Mouse (Mus musculus) midbrain, embryonic 15.5 days (tissue): ENCODE measurements around the gene AC134908.4. TPM values are rescaled to one million over a fixed set of nuclear protein-coding genes. Genes with fewer than 3 reads are reported as not detected.
A peak's percentile ranks its signal among the peaks of the same experiment; 100 is the strongest.
"Not testable (repeated sequence)": the region's sequence is repeated elsewhere in the genome, so short reads cannot be mapped to it uniquely, and the experiment has no call there.

Experiments
- ATAC-seq: fragments of 200-750 bp; cut with Nextera tagmentation; replicated peaks from 2 replicates; pipeline ENCODE4 v1.8.0; 2017; ENCODE audit warnings: moderate TSS enrichment
- H3K27ac ChIP-seq: fragments of 300-500 bp; sonication (generic); 2 replicates; pipeline ENCODE4 v1.5.1; 2015; ENCODE audit warnings: mild to moderate bottlenecking, inconsistent platforms
- H3K27me3 ChIP-seq: fragments of 300-500 bp; sonication (generic); replicated peaks from 2 replicates; pipeline ENCODE4 v1.6.1; 2015; ENCODE audit warnings: inconsistent platforms
- H3K36me3 ChIP-seq: fragments of 300-500 bp; sonication (generic); replicated peaks from 2 replicates; pipeline ENCODE4 v1.6.1; 2015; ENCODE audit warnings: inconsistent platforms
- H3K4me1 ChIP-seq: fragments of 300-500 bp; sonication (generic); 2 replicates; pipeline ENCODE4 v1.6.1; 2015; ENCODE audit warnings: inconsistent platforms
- H3K4me2 ChIP-seq: fragments of 300-500 bp; sonication (generic); 2 replicates; pipeline ENCODE4 v1.6.1; 2015; ENCODE audit warnings: inconsistent platforms, mild to moderate bottlenecking, moderate library complexity
- H3K4me3 ChIP-seq: fragments of 300-500 bp; sonication (generic); 2 replicates; pipeline ENCODE4 v1.5.1; 2015; ENCODE audit warnings: mild to moderate bottlenecking, inconsistent platforms
- H3K9ac ChIP-seq: fragments of 300-500 bp; sonication (generic); 2 replicates; pipeline ENCODE4 v1.6.1; 2015; ENCODE audit warnings: mild to moderate bottlenecking, inconsistent platforms
- H3K9me3 ChIP-seq: fragments of 300-500 bp; sonication (generic); 2 replicates; pipeline ENCODE4 v1.6.1; 2016; ENCODE audit warnings: inconsistent platforms
- WGBS: fragments of 180-500 bp; shearing (Covaris S2); methylation state at CpG from one replicate; pipeline ENCODE4 v1.1.7; 2015; ENCODE audit warnings: mixed read lengths; 5-methylcytosine and 5-hydroxymethylcytosine counted together
- polyA plus RNA-seq: library from polyadenylated mRNA; unstranded; fragments of >200 nt; fragmentation: Nextera tagmentation; extraction: Ambion mirVana; gene quantifications from 2 replicates; pipeline ENCODE4 v1.2.1, GENCODE M21; 2015

Gene AC134908.4
- polyA plus RNA-seq, 1 experiment from 2014 or later = 1.3 TPM

GRCm38 (mm10) chr17:25817662-25818061 lies 22.2 kb upstream of the AC134908.4 start:
- H3K4me3 ChIP-seq = no peak overlapping the region
- WGBS = 86% methylated on average over 11 of the region's 11 CpGs
- H3K4me1 ChIP-seq = peaks cover 9% of the 10 kb centered on the region
- no peak for ATAC-seq
- H3K36me3 ChIP-seq = peaks cover 16% of the 10 kb centered on the region
- H3K9me3 ChIP-seq = no peaks in the 10 kb centered on the region
- no peak overlapping the region for H3K4me2 ChIP-seq
- H3K27ac ChIP-seq = no peak overlapping the region
- no peak overlapping the region for H3K9ac ChIP-seq
- peaks cover 12% of the 10 kb centered on the region for H3K27me3 ChIP-seq

- H3K9ac ChIP-seq = peak overlapping the region; percentile 23
- H3K4me2 ChIP-seq = peak overlapping the region; percentile 30
- H3K4me1 ChIP-seq = peaks cover 38% of the 10 kb centered on the region
- H3K27ac ChIP-seq = no peak overlapping the region
- ATAC-seq = no peak
- H3K4me3 ChIP-seq = no peak overlapping the region
- H3K36me3 ChIP-seq = peaks cover 12% of the 10 kb centered on the region
- no peaks in the 10 kb centered on the region for H3K9me3 ChIP-seq
- 1% methylated on average over 20 of the region's 20 CpGs for WGBS
- peaks cover 10% of the 10 kb centered on the region for H3K27me3 ChIP-seq
Observed at GRCm38 (mm10) chr17:25813471-25813870, 18.0 kb upstream of the AC134908.4 start.

GRCm38 (mm10) chr17:25810890-25811289 lies 15.4 kb upstream of the AC134908.4 start:
- H3K9me3 ChIP-seq = no peaks in the 10 kb centered on the region
- no peaks in the 10 kb centered on the region for H3K27me3 ChIP-seq
- H3K4me1 ChIP-seq = peaks cover 46% of the 10 kb centered on the region
- WGBS = 81% methylated on average over 4 of the region's 4 CpGs
- H3K36me3 ChIP-seq = no peaks in the 10 kb centered on the region
- H3K4me2 ChIP-seq = peak overlapping the region; percentile 97
- H3K9ac ChIP-seq = peak overlapping the region; percentile 98; the same call in 1 of the 2 replicates
- no peak for ATAC-seq
- H3K4me3 ChIP-seq = peak overlapping the region; percentile 79; the same call in 1 of the 2 replicates
- H3K27ac ChIP-seq = no peak overlapping the region

DNA sequence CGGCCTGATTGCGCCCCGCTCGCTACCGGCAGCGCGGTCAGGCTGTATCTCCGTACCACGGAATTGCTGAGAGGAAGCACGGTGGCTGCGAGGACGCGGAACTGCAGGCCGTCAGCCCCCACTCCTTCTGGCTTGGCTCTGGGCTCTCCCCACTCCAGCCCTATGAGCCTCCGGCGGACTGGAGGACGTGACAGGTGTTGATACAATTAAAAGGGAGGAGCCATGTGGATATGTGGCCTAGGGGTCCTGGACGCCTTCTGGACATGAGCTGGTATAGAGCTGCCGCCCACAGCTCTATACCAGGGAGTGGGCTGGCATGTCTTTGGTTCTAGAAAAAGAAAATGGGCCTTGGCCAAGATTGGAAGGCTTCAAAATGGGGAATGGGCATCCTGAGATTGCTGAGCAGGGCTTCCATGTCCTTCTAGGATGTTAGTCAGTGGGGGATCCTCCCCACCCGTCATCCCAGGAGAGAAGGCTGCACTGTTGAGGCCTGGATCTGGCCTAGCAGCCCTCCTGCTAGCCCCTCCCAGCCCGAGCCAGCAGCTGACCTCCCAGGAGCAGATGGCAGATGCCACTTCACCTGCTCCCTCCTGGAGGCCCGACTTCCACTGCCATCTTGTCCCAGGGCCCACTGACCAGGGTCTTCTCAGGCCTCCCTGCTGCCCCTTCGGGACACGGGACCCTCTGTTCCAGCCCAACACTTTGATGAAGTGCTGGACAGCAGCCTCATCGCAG lies 14.3 kb upstream of the AC134908.4 start:
- Histone ChIP-seq H3K4me2 (peak overlapping the region; percentile 97), H3K27ac (peak overlapping the region; percentile 99), H3K36me3 (no peaks in the 10 kb centered on the region), H3K4me3 (peak overlapping the region; percentile 79), H3K4me1 (peaks cover 46% of the 10 kb centered on the region), H3K27me3 (no peaks in the 10 kb centered on the region), H3K9me3 (no peaks in the 10 kb centered on the region), H3K9ac (peak overlapping the region; percentile 98)
- ATAC-seq = peak; percentile 58
- WGBS = 6% methylated on average over 25 of the region's 25 CpGs

DNA sequence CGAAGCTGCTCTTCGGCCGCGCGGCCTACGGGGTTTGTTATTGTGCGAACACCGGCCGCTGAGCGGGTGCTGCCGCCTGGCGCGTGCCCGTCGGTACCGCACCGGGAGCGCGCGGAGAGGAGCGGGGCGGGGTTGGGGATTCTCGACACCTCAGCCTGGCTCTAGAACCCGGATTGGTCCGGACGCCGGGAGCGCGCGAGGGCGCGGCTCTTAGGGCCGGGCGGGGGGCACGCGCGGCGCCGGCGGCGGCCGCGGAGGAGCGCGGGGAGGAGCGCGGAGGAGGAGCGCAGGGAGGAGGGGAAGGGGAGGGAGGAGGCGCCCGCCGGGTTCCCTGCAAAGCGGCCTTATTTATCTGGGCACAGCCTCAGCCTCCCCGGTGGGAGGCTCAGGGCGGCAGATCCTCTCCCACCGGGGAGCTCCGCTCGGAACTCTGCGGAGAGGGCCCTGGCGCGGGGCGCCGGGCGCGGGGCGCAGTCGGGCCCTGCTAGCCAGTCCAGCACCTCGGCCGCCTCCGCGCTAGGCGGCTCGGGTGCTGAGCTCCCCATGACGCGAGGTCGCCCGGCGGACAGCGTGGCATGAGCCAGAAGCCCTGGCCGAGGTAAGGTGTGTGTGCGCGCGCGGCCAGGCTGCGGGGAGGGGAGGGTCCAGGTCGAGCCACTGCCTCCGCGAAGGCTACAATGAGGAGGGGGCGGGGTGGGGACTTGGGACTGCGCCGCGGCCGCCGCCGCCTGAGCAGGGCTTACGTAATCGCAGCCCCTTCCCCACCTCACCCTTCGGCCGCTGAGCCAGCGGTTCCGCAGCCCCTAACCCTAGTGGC lies 13.5 kb upstream of the AC134908.4 start, which contains the start of gene Fbxl16:
TSS of gene Fbxl16 (plus strand) at position 297 of the 817 bp plus-strand sequence.
- peak within 1 kb of the TSS; percentile 97 for H3K4me2 ChIP-seq
- H3K9ac ChIP-seq = peak within 1 kb of the TSS; percentile 98
- under 1% methylated on average over 86 of the region's 100 CpGs for WGBS
- H3K27ac ChIP-seq = peak within 1 kb of the TSS; percentile 99
- H3K4me1 ChIP-seq = peaks cover 48% of the 10 kb centered on the region
- no peaks in the 10 kb centered on the region for H3K9me3 ChIP-seq
- H3K4me3 ChIP-seq = peak within 1 kb of the TSS; percentile 79
- ATAC-seq = peak; percentile 86
- H3K27me3 ChIP-seq = no peaks in the 10 kb centered on the region
- no peaks in the 10 kb centered on the region for H3K36me3 ChIP-seq

GRCm38 (mm10) chr17:25808028-25808427 lies 12.6 kb upstream of the AC134908.4 start:
- Histone ChIP-seq H3K4me2 (peak overlapping the region; percentile 97), H3K9ac (peak overlapping the region; percentile 98), H3K4me1 (peaks cover 52% of the 10 kb centered on the region), H3K9me3 (no peaks in the 10 kb centered on the region), H3K4me3 (peak overlapping the region; percentile 79), H3K27ac (peak overlapping the region; percentile 99), H3K36me3 (no peaks in the 10 kb centered on the region), H3K27me3 (no peaks in the 10 kb centered on the region)
- WGBS = 30% methylated on average over 5 of the region's 5 CpGs
- no peak for ATAC-seq

- 43% methylated on average over 2 of the region's 2 CpGs for WGBS
- not testable (repeated sequence) for H3K4me3 ChIP-seq
- H3K4me1 ChIP-seq = peaks cover 52% of the 10 kb centered on the region
Observed at GRCm38 (mm10) chr17:25807452-25807851, 12.0 kb upstream of the AC134908.4 start.

GRCm38 (mm10) chr17:25806507-25806906 lies 11.0 kb upstream of the AC134908.4 start:
- no peaks in the 10 kb centered on the region for H3K36me3 ChIP-seq
- no peak overlapping the region for H3K4me2 ChIP-seq
- no peak overlapping the region for H3K27ac ChIP-seq
- 87% methylated on average over 4 of the region's 4 CpGs for WGBS
- no peak overlapping the region for H3K9ac ChIP-seq
- H3K9me3 ChIP-seq = no peaks in the 10 kb centered on the region
- H3K27me3 ChIP-seq = no peaks in the 10 kb centered on the region
- H3K4me1 ChIP-seq = peaks cover 51% of the 10 kb centered on the region
- H3K4me3 ChIP-seq = no peak overlapping the region
- ATAC-seq = no peak

More at GRCm38 (mm10) chr17:25807452-25807851, 12.0 kb upstream of the AC134908.4 start:
- H3K9ac ChIP-seq, H3K27me3 ChIP-seq, H3K9me3 ChIP-seq, ATAC-seq, H3K36me3 ChIP-seq, H3K27ac ChIP-seq, H3K4me2 ChIP-seq: not testable (repeated sequence)

DNA sequence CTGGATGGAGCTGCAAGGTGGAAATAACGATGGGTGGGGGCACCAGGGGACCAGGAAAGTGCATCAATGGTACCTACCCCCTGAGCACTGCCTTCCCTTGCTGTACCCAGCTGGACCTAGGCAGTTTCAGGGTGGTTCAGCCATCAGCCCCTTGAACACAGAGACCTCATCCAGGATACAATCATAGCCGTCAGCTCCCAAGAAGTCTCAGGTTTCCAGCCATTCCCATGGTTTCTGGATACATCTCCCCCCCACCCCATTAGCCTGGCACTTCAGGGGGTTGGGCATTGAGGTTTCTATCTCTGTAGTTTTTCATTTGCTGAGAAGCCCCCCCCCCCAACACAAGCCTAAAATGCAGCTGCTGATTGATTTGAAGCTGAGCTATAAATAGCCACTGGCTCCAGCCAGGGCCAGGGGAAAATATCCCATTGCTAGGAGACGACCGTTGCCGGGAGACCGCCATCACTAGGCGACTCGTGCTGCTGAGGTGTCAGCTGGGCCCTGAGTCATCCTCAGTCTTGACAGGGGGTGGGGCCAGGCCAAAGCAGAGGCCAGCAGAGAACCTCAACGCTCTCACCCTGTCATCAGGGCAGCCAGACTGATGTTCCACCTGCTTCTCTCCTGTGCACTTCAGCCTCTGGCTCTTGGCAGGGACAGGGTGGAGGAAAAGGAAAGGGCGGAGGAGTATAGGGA lies 7.5 kb upstream of the AC134908.4 start:
- WGBS = 9% methylated on average over 10 of the region's 10 CpGs
- Histone ChIP-seq H3K4me2 (peak overlapping the region; percentile 43), H3K27ac (peak overlapping the region; percentile 93), H3K9ac (peak overlapping the region; percentile 31), H3K4me3 (peak overlapping the region; percentile 18), H3K36me3 (no peaks in the 10 kb centered on the region), H3K27me3 (no peaks in the 10 kb centered on the region), H3K4me1 (peaks cover 31% of the 10 kb centered on the region), H3K9me3 (no peaks in the 10 kb centered on the region)
- peak; percentile 94 for ATAC-seq

DNA sequence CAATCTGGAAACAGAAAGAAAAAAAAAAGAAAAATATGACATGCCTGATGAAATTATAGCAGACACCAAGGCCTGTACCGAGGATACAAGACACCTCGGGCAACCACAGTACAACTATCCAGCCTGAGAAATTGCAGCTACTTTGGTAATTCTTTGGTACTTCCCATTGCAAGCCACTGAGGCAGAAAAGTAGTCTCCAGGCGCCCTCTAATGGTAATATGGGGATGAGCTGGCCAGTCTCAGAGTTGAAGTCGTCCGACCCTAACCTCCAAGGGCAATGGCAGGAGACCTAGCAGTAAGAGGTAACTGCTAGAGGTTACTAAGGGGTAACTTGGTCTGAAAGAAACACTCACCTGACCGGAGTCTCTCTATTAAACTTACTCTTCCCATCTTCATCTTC lies 5.6 kb upstream of the AC134908.4 start:
- no peaks in the 10 kb centered on the region for H3K36me3 ChIP-seq
- peaks cover 44% of the 10 kb centered on the region for H3K4me1 ChIP-seq
- no peak overlapping the region for H3K4me2 ChIP-seq
- no peak for ATAC-seq
- no peaks in the 10 kb centered on the region; the same call in 1 of the 2 replicates for H3K27me3 ChIP-seq
- H3K4me3 ChIP-seq = no peak overlapping the region
- WGBS = 11% methylated on average over 6 of the region's 6 CpGs
- no peak overlapping the region for H3K27ac ChIP-seq
- no peak overlapping the region for H3K9ac ChIP-seq
- H3K9me3 ChIP-seq = no peaks in the 10 kb centered on the region

- Histone ChIP-seq H3K9me3 (no peaks in the 10 kb centered on the region), H3K4me3 (peak within 1 kb of the TSS; percentile 57), H3K27ac (peak within 1 kb of the TSS; percentile 59), H3K4me1 (peaks cover 48% of the 10 kb centered on the region), H3K9ac (peak within 1 kb of the TSS; percentile 48), H3K36me3 (no peaks in the 10 kb centered on the region), H3K27me3 (no peaks in the 10 kb centered on the region; the same call in 1 of the 2 replicates), H3K4me2 (peak within 1 kb of the TSS; percentile 92)
- WGBS = 0% methylated on average over 35 of the region's 35 CpGs
- peak; percentile 44; the same call in 1 of the 2 replicates for ATAC-seq
Observed at GRCm38 (mm10) chr17:25796951-25797369, 1.5 kb upstream of the AC134908.4 start, which contains the start of gene Metrn. Metrn (minus strand) TSS chr17:25797136.
